Mouse (Mus musculus): ENCODE results near the gene Igsf8. TPM values are rescaled to one million over a fixed set of nuclear protein-coding genes. Genes with fewer than 3 reads are reported as not detected.

Gene Igsf8
- polyA plus RNA-seq, 1 experiment from 2014 or later = 169 TPM

GRCm38 (mm10) chr1:172318424-172319035 is 57.1 kb downstream of the Igsf8 start:
- H3K4me3 ChIP-seq = no peak overlapping the region
- H3K27me3 ChIP-seq = no peaks in the 10 kb centered on the region
- ATAC-seq = no peak
- H3K4me2 ChIP-seq = peak overlapping the region; percentile 18
- H3K36me3 ChIP-seq (ENCODE audit: poor library complexity, severe bottlenecking) = peaks cover 68% of the 10 kb centered on the region
- H3K9me3 ChIP-seq (replicated peaks) = no peaks in the 10 kb centered on the region
- peak overlapping the region; percentile 89 for H3K27ac ChIP-seq
- 79% methylated on average over 19 of the region's 19 CpGs for WGBS
- peak overlapping the region; percentile 37; the same call in 1 of the 2 replicates for H3K9ac ChIP-seq
- peaks cover 95% of the 10 kb centered on the region for H3K4me1 ChIP-seq

GRCm38 (mm10) chr1:172319346-172319745 is 57.9 kb downstream of the Igsf8 start:
- ATAC-seq = no peak
- peak overlapping the region; percentile 43; the same call in 1 of the 2 replicates for H3K9ac ChIP-seq
- H3K27me3 ChIP-seq = no peaks in the 10 kb centered on the region
- H3K36me3 ChIP-seq (ENCODE audit: poor library complexity, severe bottlenecking) = peaks cover 68% of the 10 kb centered on the region
- H3K9me3 ChIP-seq (replicated peaks) = no peaks in the 10 kb centered on the region
- no peak overlapping the region for H3K4me2 ChIP-seq
- H3K27ac ChIP-seq = peak overlapping the region; percentile 89
- no peak overlapping the region for H3K4me3 ChIP-seq
- H3K4me1 ChIP-seq = peaks cover 93% of the 10 kb centered on the region
- 81% methylated on average over 7 of the region's 7 CpGs for WGBS

GRCm38 (mm10) chr1:172319921-172320411 is 58.5 kb downstream of the Igsf8 start:
- WGBS = 17% methylated on average over 5 of the region's 5 CpGs
- ATAC-seq = peak; percentile 64
- Histone ChIP-seq H3K4me3 (no peak overlapping the region), H3K9ac (no peak overlapping the region), H3K27ac (peak overlapping the region; percentile 89), H3K36me3 (ENCODE audit: poor library complexity, severe bottlenecking) (peaks cover 68% of the 10 kb centered on the region), H3K4me1 (peaks cover 87% of the 10 kb centered on the region), H3K9me3 (replicated peaks) (no peaks in the 10 kb centered on the region), H3K27me3 (no peaks in the 10 kb centered on the region), H3K4me2 (no peak overlapping the region)

- 0 out of 2 replicates have a peak overlapping the region, but pooled peaks have one; percentile 6 for H3K27ac ChIP-seq
- WGBS = 50% methylated on average over 13 of the region's 13 CpGs
- no peak overlapping the region for H3K4me3 ChIP-seq
- peak overlapping the region; percentile 8; the same call in 1 of the 2 replicates for H3K9ac ChIP-seq
- H3K36me3 ChIP-seq (ENCODE audit: poor library complexity, severe bottlenecking) = peaks cover 47% of the 10 kb centered on the region
- no peak for ATAC-seq
- H3K27me3 ChIP-seq = peaks cover 19% of the 10 kb centered on the region
- no peak overlapping the region for H3K4me2 ChIP-seq
- no peaks in the 10 kb centered on the region for H3K9me3 ChIP-seq (replicated peaks)
- peaks cover 62% of the 10 kb centered on the region for H3K4me1 ChIP-seq
Observed at GRCm38 (mm10) chr1:172322725-172323124, 61.3 kb downstream of the Igsf8 start.

- Histone ChIP-seq H3K4me2 (no peak overlapping the region), H3K27ac (peak overlapping the region; percentile 40), H3K9ac (peak overlapping the region; percentile 37), H3K9me3 (replicated peaks) (no peaks in the 10 kb centered on the region), H3K36me3 (ENCODE audit: poor library complexity, severe bottlenecking) (peaks cover 41% of the 10 kb centered on the region), H3K4me3 (no peak overlapping the region), H3K4me1 (peaks cover 57% of the 10 kb centered on the region), H3K27me3 (peaks cover 19% of the 10 kb centered on the region)
- 11% methylated on average over 5 of the region's 5 CpGs for WGBS
- no peak for ATAC-seq
Observed at GRCm38 (mm10) chr1:172323298-172323697, 61.9 kb downstream of the Igsf8 start.

GRCm38 (mm10) chr1:172323801-172324359 is 62.4 kb downstream of the Igsf8 start:
- Histone ChIP-seq H3K4me3 (no peak overlapping the region), H3K27me3 (peaks cover 19% of the 10 kb centered on the region), H3K9ac (peak overlapping the region; percentile 37), H3K27ac (peak overlapping the region; percentile 40), H3K36me3 (ENCODE audit: poor library complexity, severe bottlenecking) (peaks cover 36% of the 10 kb centered on the region), H3K4me1 (peaks cover 56% of the 10 kb centered on the region), H3K4me2 (no peak overlapping the region), H3K9me3 (replicated peaks) (no peaks in the 10 kb centered on the region)
- WGBS = 54% methylated on average over 6 of the region's 6 CpGs
- no peak for ATAC-seq

GRCm38 (mm10) chr1:172324725-172325124 is 63.3 kb downstream of the Igsf8 start:
- no peak overlapping the region for H3K4me3 ChIP-seq

GRCm38 (mm10) chr1:172325680-172326535 is 64.5 kb downstream of the Igsf8 start:
- peak; percentile 30; the same call in 1 of the 2 replicates for ATAC-seq
- Histone ChIP-seq H3K4me3 (peak overlapping the region; percentile 46), H3K9ac (peak overlapping the region; percentile 58), H3K27me3 (peaks cover 19% of the 10 kb centered on the region), H3K27ac (no peak overlapping the region), H3K36me3 (ENCODE audit: poor library complexity, severe bottlenecking) (peaks cover 17% of the 10 kb centered on the region), H3K4me2 (peak overlapping the region; percentile 74), H3K9me3 (replicated peaks) (no peaks in the 10 kb centered on the region), H3K4me1 (peaks cover 45% of the 10 kb centered on the region)
- WGBS = 26% methylated on average over 87 of the region's 94 CpGs

More at GRCm38 (mm10) chr1:172324725-172325124, 63.3 kb downstream of the Igsf8 start:
- Histone ChIP-seq H3K9ac (no peak overlapping the region), H3K36me3 (ENCODE audit: poor library complexity, severe bottlenecking) (peaks cover 28% of the 10 kb centered on the region), H3K9me3 (replicated peaks) (no peaks in the 10 kb centered on the region), H3K4me2 (no peak overlapping the region), H3K27me3 (peaks cover 19% of the 10 kb centered on the region), H3K27ac (0 out of 2 replicates have a peak overlapping the region, but pooled peaks have one; percentile 10), H3K4me1 (peaks cover 56% of the 10 kb centered on the region)
- ATAC-seq = peak; percentile 16
- 13% methylated on average over 7 of the region's 7 CpGs for WGBS

- H3K9ac ChIP-seq = 0 out of 2 replicates have a peak overlapping the region, but pooled peaks have one; percentile 58
Observed at GRCm38 (mm10) chr1:172326684-172327083, 65.2 kb downstream of the Igsf8 start.

GRCm38 (mm10) chr1:172327206-172328001 is 66.0 kb downstream of the Igsf8 start:
- no peak for ATAC-seq
- Histone ChIP-seq H3K27me3 (peaks cover 19% of the 10 kb centered on the region), H3K9ac (no peak overlapping the region), H3K9me3 (replicated peaks) (no peaks in the 10 kb centered on the region), H3K4me3 (no peak overlapping the region), H3K27ac (no peak overlapping the region), H3K36me3 (ENCODE audit: poor library complexity, severe bottlenecking) (0 out of 2 replicates have a peak, but pooled peaks cover 2% of the 10 kb centered on the region), H3K4me1 (peaks cover 35% of the 10 kb centered on the region), H3K4me2 (no peak overlapping the region)
- WGBS = 92% methylated on average over 16 of the region's 16 CpGs

More at GRCm38 (mm10) chr1:172326684-172327083, 65.2 kb downstream of the Igsf8 start:
- Histone ChIP-seq H3K27ac (no peak overlapping the region), H3K4me2 (peak overlapping the region; percentile 74), H3K4me3 (peak overlapping the region; percentile 46), H3K27me3 (peaks cover 19% of the 10 kb centered on the region), H3K36me3 (ENCODE audit: poor library complexity, severe bottlenecking) (peaks cover 9% of the 10 kb centered on the region), H3K9me3 (replicated peaks) (no peaks in the 10 kb centered on the region), H3K4me1 (peaks cover 38% of the 10 kb centered on the region)
- WGBS = 69% methylated on average over 11 of the region's 11 CpGs
- no peak for ATAC-seq

- H3K9ac ChIP-seq = no peak overlapping the region
- ATAC-seq = no peak
- H3K36me3 ChIP-seq (ENCODE audit: poor library complexity, severe bottlenecking) = no peaks in the 10 kb centered on the region
- H3K4me2 ChIP-seq = no peak overlapping the region
- H3K4me3 ChIP-seq = no peak overlapping the region
- H3K4me1 ChIP-seq = peaks cover 29% of the 10 kb centered on the region
- 84% methylated on average over 3 of the region's 3 CpGs for WGBS
- H3K9me3 ChIP-seq (replicated peaks) = no peaks in the 10 kb centered on the region
- H3K27me3 ChIP-seq = peaks cover 19% of the 10 kb centered on the region
- H3K27ac ChIP-seq = no peak overlapping the region
Observed at GRCm38 (mm10) chr1:172328041-172328440, 66.6 kb downstream of the Igsf8 start.

Data from forebrain, embryonic 13.5 days (tissue).